Mouse (Mus musculus) megakaryocyte-erythroid progenitor cell, adult 5-6 weeks (primary cell): Measurements from ENCODE around the gene Arl11. TPM values are rescaled to one million over a fixed set of nuclear protein-coding genes. Genes with fewer than 3 reads are reported as not detected.

Experiments
- ATAC-seq: replicated peaks from 2 replicates; pipeline ENCODE4 v1.8.0; 2016; ENCODE audit warnings: mild to moderate bottlenecking, inconsistent platforms; ENCODE audit not compliant: severe bottlenecking, poor library complexity, low FRiP score, low TSS enrichment
- total RNA-seq, 2 experiments: library from RNA; stranded (forward) in 1 of 2; stranded (reverse) in 1 of 2; fragments of 200-1000, 215-1000 nt in 1 of 2; fragments of >200 nt in 1 of 2; fragmentation: Nextera tagmentation in 1 of 2; gene quantifications; 2 replicates each; pipeline ENCODE4 v1.2.3; 2014 to 2017

The Arl11 gene
- total RNA-seq (2014; fragmentation: Nextera tagmentation), result 0.99 and 2.4 TPM in 2 replicates
- total RNA-seq (2017), result 0.46 TPM in 1 of 2 replicates, not detected in the other

- peak; percentile 81 for ATAC-seq
Observed at GRCm38 (mm10) chr14:61309593-61309992, at the start of gene Arl11. Arl11 (plus strand) TSS chr14:61309753.

- no peak for ATAC-seq
Observed at GRCm38 (mm10) chr14:61267908-61268475, 41.6 kb upstream of the Arl11 start.

- no peak for ATAC-seq
Observed at GRCm38 (mm10) chr14:61274414-61275198, 34.9 kb upstream of the Arl11 start.

- 0 out of 2 replicates have a peak, but pooled peaks have one; percentile 32 for ATAC-seq
Observed at GRCm38 (mm10) chr14:61277285-61277684, 32.3 kb upstream of the Arl11 start.

- no peak for ATAC-seq
Observed at GRCm38 (mm10) chr14:61278676-61279300, 30.8 kb upstream of the Arl11 start.

GRCm38 (mm10) chr14:61288606-61289286 lies 20.8 kb upstream of the Arl11 start:
- peak; percentile 76 for ATAC-seq

GRCm38 (mm10) chr14:61290664-61291063 lies 18.9 kb upstream of the Arl11 start:
- no peak for ATAC-seq

GRCm38 (mm10) chr14:61293884-61294737 lies 15.4 kb upstream of the Arl11 start:
- peak; percentile 86 for ATAC-seq

- ATAC-seq, result peak; percentile 80
Observed at GRCm38 (mm10) chr14:61294738-61295079, 14.8 kb upstream of the Arl11 start.

GRCm38 (mm10) chr14:61299810-61300209 lies 9.7 kb upstream of the Arl11 start:
- ATAC-seq, result no peak

GRCm38 (mm10) chr14:61301323-61301722 lies 8.2 kb upstream of the Arl11 start:
- ATAC-seq, result no peak

GRCm38 (mm10) chr14:61302428-61302827 lies 7.1 kb upstream of the Arl11 start:
- no peak for ATAC-seq

GRCm38 (mm10) chr14:61303969-61304609 lies 5.5 kb upstream of the Arl11 start:
- ATAC-seq, result no peak

GRCm38 (mm10) chr14:61310036-61310772 lies 651 bp downstream of the Arl11 start:
- ATAC-seq, result no peak

- ATAC-seq, result 0 out of 2 replicates have a peak, but pooled peaks have one; percentile 29
Observed at GRCm38 (mm10) chr14:61310963-61311362, 1.4 kb downstream of the Arl11 start.

GRCm38 (mm10) chr14:61316861-61317260 lies 7.3 kb downstream of the Arl11 start:
- ATAC-seq, result peak; percentile 73

- ATAC-seq, result no peak
Observed at GRCm38 (mm10) chr14:61320765-61321164, 11.2 kb downstream of the Arl11 start.

GRCm38 (mm10) chr14:61321200-61321599 lies 11.6 kb downstream of the Arl11 start:
- ATAC-seq, result no peak
